Mouse (Mus musculus): ENCODE measurements around the gene Lkaaear1.
A peak's percentile ranks its signal among the peaks of the same experiment; 100 is the strongest.

The Lkaaear1 gene

GRCm38 (mm10) chr2:181698241-181698640, at the start of gene Lkaaear1:
Gene Lkaaear1 (minus strand): TSS chr2:181698442.
- DNase-seq = peak; percentile 27

- DNase-seq = peak; percentile 23
Observed at GRCm38 (mm10) chr2:181730051-181730450, 31.8 kb upstream of the Lkaaear1 start.

GRCm38 (mm10) chr2:181727659-181728262, 29.5 kb upstream of the Lkaaear1 start:
- peak; percentile 7 for DNase-seq

- DNase-seq = peak; percentile 71
Observed at GRCm38 (mm10) chr2:181722213-181722612, 24.0 kb upstream of the Lkaaear1 start.

GRCm38 (mm10) chr2:181721200-181721599, 23.0 kb upstream of the Lkaaear1 start:
- no peak for DNase-seq

- DNase-seq = no peak
Observed at GRCm38 (mm10) chr2:181720061-181720460, 21.8 kb upstream of the Lkaaear1 start.

GRCm38 (mm10) chr2:181716991-181717390, 18.7 kb upstream of the Lkaaear1 start:
- DNase-seq = no peak

GRCm38 (mm10) chr2:181715382-181715781, 17.1 kb upstream of the Lkaaear1 start:
- no peak for DNase-seq

- DNase-seq = peak; percentile 60
Observed at GRCm38 (mm10) chr2:181714903-181715326, 16.7 kb upstream of the Lkaaear1 start, which contains the start of gene Oprl1. Gene Oprl1 (plus strand): TSS chr2:181715016.

GRCm38 (mm10) chr2:181713749-181714148, 15.5 kb upstream of the Lkaaear1 start:
- DNase-seq = peak; percentile 51

GRCm38 (mm10) chr2:181706668-181707067, 8.4 kb upstream of the Lkaaear1 start:
- DNase-seq = peak; percentile 42

- DNase-seq = no peak
Observed at GRCm38 (mm10) chr2:181696801-181697420, 1.3 kb downstream of the Lkaaear1 start.

- no peak for DNase-seq
Observed at GRCm38 (mm10) chr2:181695776-181696175, 2.5 kb downstream of the Lkaaear1 start.

- DNase-seq = no peak
Observed at GRCm38 (mm10) chr2:181694581-181694980, 3.7 kb downstream of the Lkaaear1 start.

- peak; percentile 85 for DNase-seq
Observed at GRCm38 (mm10) chr2:181693339-181694280, 4.6 kb downstream of the Lkaaear1 start, which contains the start of gene Rgs19. Gene Rgs19 (minus strand): TSS chr2:181693977.

- DNase-seq = no peak
Observed at GRCm38 (mm10) chr2:181692304-181692703, 5.9 kb downstream of the Lkaaear1 start.

- no peak for DNase-seq
Observed at GRCm38 (mm10) chr2:181691571-181691970, 6.7 kb downstream of the Lkaaear1 start.

GRCm38 (mm10) chr2:181691083-181691482, 7.2 kb downstream of the Lkaaear1 start:
- no peak for DNase-seq

GRCm38 (mm10) chr2:181689466-181690160, 8.6 kb downstream of the Lkaaear1 start:
- DNase-seq = no peak

- DNase-seq = no peak
Observed at GRCm38 (mm10) chr2:181687586-181687985, 10.7 kb downstream of the Lkaaear1 start.

- DNase-seq = no peak
Observed at GRCm38 (mm10) chr2:181685686-181686085, 12.6 kb downstream of the Lkaaear1 start.

GRCm38 (mm10) chr2:181684713-181685112, 13.5 kb downstream of the Lkaaear1 start:
- DNase-seq = no peak

GRCm38 (mm10) chr2:181683381-181683780, 14.9 kb downstream of the Lkaaear1 start:
- no peak for DNase-seq
